In the genomic region with DNA sequence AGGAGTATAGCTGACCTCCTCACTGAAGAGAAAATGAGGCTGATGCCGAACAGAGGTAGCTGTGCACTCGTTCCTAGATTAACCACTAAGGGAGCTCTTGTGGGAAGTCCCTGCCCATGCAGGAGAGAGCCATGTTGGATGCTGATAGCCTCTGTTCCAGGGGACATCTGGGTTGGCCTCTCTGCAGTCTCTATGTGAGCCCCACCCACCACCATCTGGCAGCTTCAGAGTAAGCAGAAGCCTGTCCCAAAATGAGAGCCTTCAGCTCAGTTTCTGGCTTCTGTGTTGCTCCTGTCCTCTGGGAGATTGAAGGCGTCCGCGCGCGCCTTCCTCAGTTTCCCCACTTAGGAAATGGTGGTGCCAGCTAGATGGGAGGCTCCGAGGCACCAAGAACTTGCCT, we compare ENCODE assay signal across 21 mouse cellular contexts. TPM values are rescaled to one million over a fixed set of nuclear protein-coding genes. Genes with fewer than 3 reads are reported as not detected.
DNase-seq lines count a peak whose midpoint lies in the region; ATAC-seq and TF ChIP-seq lines count a peak whose summit lies in the region.
"Had no signal": no experiment of that assay in that cellular context is flagged by ENCODE, and none has a peak within 500 bp of the region (broad histone marks: within the 10 kb centered on the region; RNA-seq: fewer than 3 reads in every experiment).

No protein-coding gene starts in this region.

- H3K36me3 ChIP-seq in heart, adult 2 months (ENCODE audit: control insufficient read depth, insufficient read depth, low read length), result no peaks in the 10 kb centered on the region
- no peaks in the 10 kb centered on the region for H3K36me3 ChIP-seq in heart, embryonic 12.5 days
- H3K36me3 ChIP-seq: embryonic facial prominence, embryonic 10.5 days; forebrain, embryonic 12.5 days; lung, embryonic 15.5 days; neural tube, embryonic 13.5 days had no signal

- H3K4me2 ChIP-seq in heart, embryonic 12.5 days, result no peak overlapping the region
- H3K4me2 ChIP-seq: forebrain, embryonic 12.5 days; lung, embryonic 15.5 days; midbrain, embryonic 11.5 days; neural tube, embryonic 13.5 days had no signal

- H3K27ac ChIP-seq in heart, adult 2 months, result no peak overlapping the region
- no peak overlapping the region for H3K27ac ChIP-seq in heart, embryonic 12.5 days (ENCODE audit: poor library complexity, severe bottlenecking)
- H3K27ac ChIP-seq: embryonic facial prominence, embryonic 10.5 days; forebrain, embryonic 12.5 days; left cerebral cortex, adult 2 months; liver, embryonic 14.5 days; lung, embryonic 15.5 days; macrophage; neural tube, embryonic 13.5 days had no signal

- no peak for TF ChIP-seq POLR2A in heart, adult 2 months (IDR thresholded peaks at IDR 0.05; ENCODE audit: insufficient read depth, low read depth, low read length)

- peak; percentile 26 to 42 for DNase-seq in heart, adult 2 months
- DNase-seq in left cerebral cortex, postnatal 4 days, result peak; percentile 62
- DNase-seq in left cerebral cortex, adult 9 months (ENCODE audit: low spot score in 2 of 2), result no peak
- DNase-seq in gastrocnemius, postnatal 14 days, result peak; percentile 48
- DNase-seq in skeletal muscle tissue, adult 2 months (ENCODE audit: low read depth, low spot score), result peak; percentile 49
- no peak for DNase-seq in adrenal gland, postnatal 14 days
- DNase-seq: B cell, adult 2 months; cerebellum, adult 2 months; kidney, adult 11 months; kidney, postnatal 14 days; right cerebral cortex, adult 18-20 months; thymus, postnatal 36 days had no signal

- H3K4me3 ChIP-seq in heart, adult 2 months, result no peak overlapping the region
- H3K4me3 ChIP-seq in heart, embryonic 12.5 days, result no peak overlapping the region
- H3K4me3 ChIP-seq: embryonic facial prominence, embryonic 10.5 days; forebrain, embryonic 12.5 days; left cerebral cortex, adult 2 months; lung, embryonic 15.5 days; neural tube, embryonic 13.5 days had no signal

- H3K79me2 ChIP-seq in heart, adult 2 months (replicated peaks; ENCODE audit: control insufficient read depth, insufficient read depth, low read length), result no peaks in the 10 kb centered on the region

- H3K9me3 ChIP-seq in heart, embryonic 12.5 days (replicated peaks), result no peaks in the 10 kb centered on the region
- H3K9me3 ChIP-seq: embryonic facial prominence, embryonic 10.5 days; forebrain, embryonic 12.5 days; lung, embryonic 15.5 days; neural tube, embryonic 13.5 days had no signal

- ATAC-seq in heart, embryonic 12.5 days (ENCODE audit: insufficient number of reproducible peaks, low FRiP score), result no peak

- intact Hi-C loops in heart, adult 2 months (cut with DNase I), result no loop called here
- intact Hi-C loops in left cerebral cortex, postnatal 4 days (cut with DNase I), result loop anchor here (10.0 kb wide), 1 partner anchor 318 kb away; no protein-coding TSS in a partner anchor
- intact Hi-C loops in gastrocnemius, postnatal 14 days (cut with DNase I; ENCODE audit: low total_unique reads), result no loop called here

- WGBS in heart, adult 2 months, result 61% methylated on average over 8 of the region's 8 CpGs
- WGBS in heart, embryonic 12.5 days, result 75% methylated on average over 8 of the region's 8 CpGs

- H3K9ac ChIP-seq in heart, adult 2 months (ENCODE audit: low read depth, low read length), result no peak overlapping the region
- no peak overlapping the region for H3K9ac ChIP-seq in heart, embryonic 12.5 days
- H3K9ac ChIP-seq: forebrain, embryonic 12.5 days; liver, embryonic 14.5 days; lung, embryonic 15.5 days; neural tube, embryonic 13.5 days had no signal

- H3K27me3 ChIP-seq in heart, adult 2 months (ENCODE audit: control insufficient read depth, insufficient read depth, low read length), result no peaks in the 10 kb centered on the region
- H3K27me3 ChIP-seq in heart, embryonic 12.5 days (replicated peaks), result no peaks in the 10 kb centered on the region; the same call in 1 of the 2 replicates
- H3K27me3 ChIP-seq: lung, embryonic 15.5 days; neural tube, embryonic 13.5 days had no signal

- H3K4me1 ChIP-seq in heart, adult 2 months (ENCODE audit: control insufficient read depth, insufficient read depth, low read length), result no peaks in the 10 kb centered on the region; the same call in 1 of the 2 replicates
- peaks cover 22% of the 10 kb centered on the region for H3K4me1 ChIP-seq in heart, embryonic 12.5 days (replicated peaks)
- H3K4me1 ChIP-seq: forebrain, embryonic 12.5 days had no signal

- no peak for TF ChIP-seq EP300 in heart, adult 2 months (IDR thresholded peaks at IDR 0.05; ENCODE audit: insufficient read depth, low read depth, low read length)

- no peak for TF ChIP-seq CTCF in heart, adult 2 months (IDR thresholded peaks at IDR 0.05)

RNA-seq across cellular contexts. Expression of a gene that starts 53.7 kb away (rescaled TPM):
- total RNA-seq in heart, adult 2 months (2021), result 10 to 100 TPM; 71.5 to 80.7 TPM
- 18.0 and 41.5 TPM in 2 replicates for polyA plus RNA-seq in heart, adult 2 months (2012; rRNA removed)
- 49.2 and 50.1 TPM in 2 replicates for polyA plus RNA-seq in heart, embryonic 12.5 days (2016; fragmentation: Nextera tagmentation; extraction: Ambion mirVana)
- 10 to 100 TPM; 65.0 to 72.7 TPM for total RNA-seq in left cerebral cortex, postnatal 4 days (2021)
- 10 to 100 TPM; 72.2 to 81.4 TPM for total RNA-seq in gastrocnemius, postnatal 14 days (2021)
- 62.3 and 63.7 TPM in 2 replicates for total RNA-seq in adrenal gland, postnatal 14 days (2021)

Comparison
In these comparisons a context has a peak if more than half of its experiments do, and no peak if none do; other contexts are left out.
1. DNase-seq: peak in heart, adult 2 months (2 of 2), left cerebral cortex, postnatal 4 days (single experiment), gastrocnemius, postnatal 14 days (single experiment) and skeletal muscle tissue, adult 2 months (single experiment); none in left cerebral cortex, adult 9 months (0 of 2) and adrenal gland, postnatal 14 days (single experiment).